Mouse (Mus musculus): ENCODE measurements around the gene Nt5c2.

DNA sequence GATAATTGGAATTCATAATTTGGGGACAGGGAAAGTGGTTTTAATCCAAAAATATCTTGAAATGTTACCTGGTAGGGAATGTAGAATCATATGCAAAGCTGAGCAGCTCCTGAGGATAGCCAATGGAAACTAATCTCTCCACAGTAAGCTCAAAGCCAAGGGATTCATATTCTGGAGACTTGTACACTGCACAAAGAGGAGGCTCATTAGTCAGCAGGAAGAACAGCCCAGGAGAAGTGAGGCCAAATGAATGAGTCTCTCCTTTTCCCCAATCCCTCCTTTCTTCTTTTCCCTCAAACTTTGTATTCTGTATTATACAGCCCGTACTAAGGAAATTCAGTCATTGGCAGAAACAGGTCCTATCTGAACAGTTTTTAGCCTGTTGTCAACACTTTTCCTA is 110.0 kb downstream of the Nt5c2 start:
- no peak for TF ChIP-seq POLR2A (IDR thresholded peaks at IDR 0.05; ENCODE audit: low read depth, low read length)
- TF ChIP-seq CTCF (IDR thresholded peaks at IDR 0.05; ENCODE audit: extremely low read depth, insufficient read depth, insufficient read length, insufficient replicate concordance), result no peak

All from spleen, adult 2 months (tissue).